Mouse (Mus musculus) heart, adult 2 months (tissue): ENCODE measurements around the gene Meis2.

Experiments
- CTCF ChIP-seq: fragments of 200-600 bp; IDR thresholded peaks from 2 replicates; pipeline ENCODE4 v1.8.1; 2022; ENCODE audit warnings: antibody characterized with exemption, mild to moderate bottlenecking, moderate library complexity
- EP300 ChIP-seq: fragments of 200-500 bp; IDR thresholded peaks from 2 replicates; pipeline ENCODE4 v1.6.1; 2011; ENCODE audit warnings: low read depth, low read length, control low read depth; ENCODE audit not compliant: insufficient read depth
- POLR2A ChIP-seq: fragments of 200-500 bp; IDR thresholded peaks from 2 replicates; pipeline ENCODE4 v1.6.1; 2011; ENCODE audit warnings: mild to moderate bottlenecking, low read depth, low read length, control low read depth; ENCODE audit not compliant: insufficient read depth

DNA sequence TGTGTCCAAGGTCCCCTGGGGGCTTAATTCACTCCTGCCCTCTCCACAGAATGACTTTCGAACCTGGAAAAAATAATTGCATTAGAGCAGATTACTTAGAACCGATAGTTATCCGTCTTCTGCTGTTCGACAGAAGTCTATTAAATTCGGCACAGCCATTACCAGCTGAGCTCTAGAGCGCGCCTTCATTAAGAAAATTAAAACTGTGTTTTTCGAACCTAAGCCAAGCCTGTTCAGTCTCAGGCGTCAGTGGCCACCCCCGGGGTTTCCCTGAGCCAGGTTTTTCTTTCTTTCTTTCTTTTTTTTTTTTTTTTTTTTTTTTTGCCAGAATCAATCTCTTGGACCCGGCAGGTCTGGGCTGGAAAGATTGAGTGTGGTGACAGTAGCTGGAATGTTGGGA is 213.5 kb downstream of the Meis2 start:
- no peak for TF ChIP-seq CTCF
- TF ChIP-seq EP300: no peak
- no peak for TF ChIP-seq POLR2A
